Mouse (Mus musculus) layer of hippocampus, postnatal 14 days (tissue): ENCODE results near the gene Parp3. TPM values are rescaled to one million over a fixed set of nuclear protein-coding genes. Genes with fewer than 3 reads are reported as not detected.
A peak's percentile ranks its signal among the peaks of the same experiment; 100 is the strongest.

Experiments
- DNase-seq, 2 experiments: peaks; one replicate each; pipeline ENCODE4 v3.0.0; 2021 to 2022; ENCODE audit warnings: low spot score in 2 of 2, mixed read lengths in 1 of 2
- total RNA-seq, 2 experiments: library from RNA; stranded (reverse); gene quantifications; 2 replicates each; pipeline ENCODE4 v1.2.3; 2021

The Parp3 gene
- total RNA-seq, 2 experiments from 2014 or later = 3.2 to 5.1 TPM

GRCm38 (mm10) chr9:106457920-106458319 is 18.8 kb downstream of the Parp3 start:
- DNase-seq = no peak

- no peak for DNase-seq
These were observed 19.6 kb downstream of the Parp3 start for GRCm38 (mm10) chr9:106457163-106457559.

- no peak for DNase-seq
These were observed 20.2 kb downstream of the Parp3 start for GRCm38 (mm10) chr9:106456325-106457162.

- no peak for DNase-seq
These were observed 21.7 kb downstream of the Parp3 start for GRCm38 (mm10) chr9:106454888-106455681.

GRCm38 (mm10) chr9:106454071-106454761 is 22.5 kb downstream of the Parp3 start:
- DNase-seq = no peak

- no peak for DNase-seq
These were observed 23.3 kb downstream of the Parp3 start, which contains the start of gene Pcbp4 for GRCm38 (mm10) chr9:106453271-106454070. TSS of gene Pcbp4 (plus strand) at chr9:106453291.

GRCm38 (mm10) chr9:106452821-106453220 is 23.9 kb downstream of the Parp3 start:
- no peak for DNase-seq

GRCm38 (mm10) chr9:106452351-106452750 is 24.4 kb downstream of the Parp3 start:
- no peak for DNase-seq

- no peak for DNase-seq
These were observed 24.9 kb downstream of the Parp3 start for GRCm38 (mm10) chr9:106451899-106452298.

- no peak for DNase-seq
These were observed 25.5 kb downstream of the Parp3 start for GRCm38 (mm10) chr9:106451298-106451697.

GRCm38 (mm10) chr9:106450661-106451060 is 26.1 kb downstream of the Parp3 start:
- no peak for DNase-seq

- no peak for DNase-seq
These were observed 26.8 kb downstream of the Parp3 start for GRCm38 (mm10) chr9:106449947-106450346.

GRCm38 (mm10) chr9:106448498-106449031 is 28.2 kb downstream of the Parp3 start:
- DNase-seq = peak in 1 of 2 experiments; percentile 76

GRCm38 (mm10) chr9:106447951-106448350 is 28.8 kb downstream of the Parp3 start:
- no peak for DNase-seq

- DNase-seq = peak; percentile 93
These were observed 29.4 kb downstream of the Parp3 start, which contains the start of the genes Abhd14b and Abhd14a for GRCm38 (mm10) chr9:106447348-106447747. TSS of gene Abhd14b (plus strand) at chr9:106447459. TSS of gene Abhd14a (minus strand) at chr9:106447678.

- DNase-seq = no peak
These were observed 31.9 kb downstream of the Parp3 start for GRCm38 (mm10) chr9:106444836-106445235.

- no peak for DNase-seq
These were observed 34.1 kb downstream of the Parp3 start for GRCm38 (mm10) chr9:106442680-106443079.

GRCm38 (mm10) chr9:106436566-106436965 is 40.2 kb downstream of the Parp3 start:
- DNase-seq = no peak

GRCm38 (mm10) chr9:106433389-106433788 is 43.4 kb downstream of the Parp3 start:
- no peak for DNase-seq

GRCm38 (mm10) chr9:106430015-106430264 is 46.8 kb downstream of the Parp3 start:
- DNase-seq = no peak
